Mouse (Mus musculus): ENCODE results near the gene Gm813. TPM values are rescaled to one million over a fixed set of nuclear protein-coding genes. Genes with fewer than 3 reads are reported as not detected.

The Gm813 gene
- polyA plus RNA-seq, 1 experiment = not detected

DNA sequence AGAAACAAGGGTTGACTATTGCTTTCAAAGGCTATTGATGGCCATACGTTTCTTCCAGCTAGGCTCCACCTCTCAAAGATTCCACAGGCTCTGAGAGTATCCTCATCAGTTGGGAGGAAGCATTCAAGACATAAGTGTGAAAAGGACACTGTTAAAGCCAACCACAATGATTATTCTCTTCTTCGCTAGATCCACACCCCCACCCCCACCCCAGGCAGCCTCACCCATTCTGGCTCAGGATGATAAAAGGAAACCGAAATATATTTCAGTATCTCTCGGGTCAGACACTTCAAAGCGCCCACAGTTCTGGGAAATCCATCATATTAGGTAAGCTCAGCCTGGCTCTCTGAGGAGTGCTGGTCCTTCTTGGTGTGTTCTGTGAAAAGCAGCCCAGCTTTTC, 45.0 kb upstream of the Gm813 start:
- TF ChIP-seq MYOG (IDR thresholded peaks at IDR 0.05; ENCODE audit: control insufficient read depth in 1 of 3, insufficient read depth in 1 of 3, insufficient read length in 2 of 3, low read depth in 2 of 3) (no peak), E2F4 (IDR thresholded peaks at IDR 0.05; ENCODE audit: insufficient read depth) (no peak), POLR2A (IDR thresholded peaks at IDR 0.05; ENCODE audit: insufficient read length, low read depth) (no peak), REST (IDR thresholded peaks at IDR 0.05; ENCODE audit: insufficient read depth, insufficient read length) (no peak), TCF12 (IDR thresholded peaks at IDR 0.05; ENCODE audit: insufficient read depth, poor library complexity, severe bottlenecking) (no peak), POLR2AphosphoS2 (IDR thresholded peaks at IDR 0.05; ENCODE audit: insufficient read length, low read depth) (no peak), TCF3 (IDR thresholded peaks at IDR 0.05; ENCODE audit: insufficient read length, low read depth) (no peak), MAX (IDR thresholded peaks at IDR 0.05; ENCODE audit: low read depth) (no peak), MYOD1 (IDR thresholded peaks at IDR 0.05; ENCODE audit: control insufficient read depth in 1 of 3, insufficient read length in 2 of 3, low read depth in 2 of 3) (no peak), SRF (IDR thresholded peaks at IDR 0.05; ENCODE audit: control insufficient read depth, insufficient read length, low read depth) (no peak), CEBPB (IDR thresholded peaks at IDR 0.05; ENCODE audit: insufficient read depth, poor library complexity, severe bottlenecking) (no peak), USF1 (IDR thresholded peaks at IDR 0.05; ENCODE audit: low read depth) (no peak)
- H3K79me2 ChIP-seq (ENCODE audit: control insufficient read depth, insufficient read depth) = no peaks in the 10 kb centered on the region
- no peak overlapping the region for H3K4me3 ChIP-seq
- no peak overlapping the region for H3ac ChIP-seq (ENCODE audit: control insufficient read depth, insufficient read length)
- H3K36me3 ChIP-seq (ENCODE audit: control insufficient read depth, insufficient read depth) = no peaks in the 10 kb centered on the region
- H3K4me2 ChIP-seq (ENCODE audit: low read depth) = no peak overlapping the region
- H3K27me3 ChIP-seq (ENCODE audit: control insufficient read depth, insufficient read depth, insufficient read length) = peaks cover 22% of the 10 kb centered on the region

DNA sequence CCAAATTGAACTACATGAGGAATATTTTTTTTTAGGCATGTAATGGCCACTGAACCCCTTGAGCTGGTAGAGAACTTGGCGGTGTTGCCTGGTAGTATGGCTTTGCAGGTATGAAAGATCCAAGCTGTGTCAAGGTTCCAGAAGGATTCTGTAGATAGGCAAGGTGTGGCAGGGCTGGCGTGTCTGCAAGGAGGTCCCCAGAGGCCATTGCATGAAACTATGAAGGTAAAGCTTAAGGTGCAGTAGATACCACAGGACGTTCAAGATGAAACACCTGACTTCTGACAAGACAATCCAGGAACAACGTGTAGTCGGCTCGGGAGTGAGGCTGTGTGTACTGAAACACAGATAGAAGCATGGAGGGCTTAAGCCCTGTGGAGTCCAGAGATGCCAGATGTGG, 41.9 kb upstream of the Gm813 start:
- TF ChIP-seq USF1 (IDR thresholded peaks at IDR 0.05; ENCODE audit: low read depth) (no peak), POLR2AphosphoS2 (IDR thresholded peaks at IDR 0.05; ENCODE audit: insufficient read length, low read depth) (no peak), MAX (IDR thresholded peaks at IDR 0.05; ENCODE audit: low read depth) (no peak)
- H3K27me3 ChIP-seq (ENCODE audit: control insufficient read depth, insufficient read depth, insufficient read length) = peaks cover 22% of the 10 kb centered on the region
- no peak overlapping the region for H3K4me2 ChIP-seq (ENCODE audit: low read depth)
- no peaks in the 10 kb centered on the region for H3K79me2 ChIP-seq (ENCODE audit: control insufficient read depth, insufficient read depth)
- no peak overlapping the region for H3K4me3 ChIP-seq
- H3K36me3 ChIP-seq (ENCODE audit: control insufficient read depth, insufficient read depth) = no peaks in the 10 kb centered on the region
- no peak overlapping the region for H3ac ChIP-seq (ENCODE audit: control insufficient read depth, insufficient read length)

DNA sequence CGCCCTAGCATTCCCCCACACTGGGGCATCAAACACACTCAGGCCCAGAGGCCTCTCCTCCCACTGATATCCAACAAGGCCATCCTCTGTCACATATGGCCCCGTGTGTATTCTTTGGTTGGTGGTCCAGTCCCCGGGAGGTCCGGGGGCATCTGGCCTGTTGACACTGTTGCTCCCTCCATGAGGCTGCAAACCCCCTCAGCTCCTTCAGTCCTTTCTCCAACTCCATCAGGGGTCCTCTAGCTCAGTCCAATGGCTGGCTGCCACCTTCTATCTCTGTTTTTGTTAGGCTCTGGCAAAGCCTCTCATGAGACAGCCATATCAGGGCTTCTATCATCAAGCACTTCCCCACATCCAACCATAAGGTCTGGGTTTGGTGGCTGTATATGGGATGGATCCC, 39.7 kb upstream of the Gm813 start:
- H3K4me2 ChIP-seq (ENCODE audit: low read depth) = no peak overlapping the region
- no peak overlapping the region for H3ac ChIP-seq (ENCODE audit: control insufficient read depth, insufficient read length)
- TF ChIP-seq CEBPB (IDR thresholded peaks at IDR 0.05; ENCODE audit: insufficient read depth, poor library complexity, severe bottlenecking) (no peak), USF1 (IDR thresholded peaks at IDR 0.05; ENCODE audit: low read depth) (no peak), REST (IDR thresholded peaks at IDR 0.05; ENCODE audit: insufficient read depth, insufficient read length) (no peak), SRF (IDR thresholded peaks at IDR 0.05; ENCODE audit: control insufficient read depth, insufficient read length, low read depth) (no peak), MAX (IDR thresholded peaks at IDR 0.05; ENCODE audit: low read depth) (no peak), POLR2AphosphoS2 (IDR thresholded peaks at IDR 0.05; ENCODE audit: insufficient read length, low read depth) (no peak), TCF12 (IDR thresholded peaks at IDR 0.05; ENCODE audit: insufficient read depth, poor library complexity, severe bottlenecking) (no peak), E2F4 (IDR thresholded peaks at IDR 0.05; ENCODE audit: insufficient read depth) (no peak), TCF3 (IDR thresholded peaks at IDR 0.05; ENCODE audit: insufficient read length, low read depth) (no peak), POLR2A (IDR thresholded peaks at IDR 0.05; ENCODE audit: insufficient read length, low read depth) (no peak), MYOD1 (IDR thresholded peaks at IDR 0.05; ENCODE audit: control insufficient read depth in 1 of 3, insufficient read length in 2 of 3, low read depth in 2 of 3) (no peak), MYOG (IDR thresholded peaks at IDR 0.05; ENCODE audit: control insufficient read depth in 1 of 3, insufficient read depth in 1 of 3, insufficient read length in 2 of 3, low read depth in 2 of 3) (no peak)
- no peak overlapping the region for H3K4me3 ChIP-seq
- H3K36me3 ChIP-seq (ENCODE audit: control insufficient read depth, insufficient read depth) = no peaks in the 10 kb centered on the region
- H3K27me3 ChIP-seq (ENCODE audit: control insufficient read depth, insufficient read depth, insufficient read length) = peaks cover 22% of the 10 kb centered on the region
- no peaks in the 10 kb centered on the region for H3K79me2 ChIP-seq (ENCODE audit: control insufficient read depth, insufficient read depth)

DNA sequence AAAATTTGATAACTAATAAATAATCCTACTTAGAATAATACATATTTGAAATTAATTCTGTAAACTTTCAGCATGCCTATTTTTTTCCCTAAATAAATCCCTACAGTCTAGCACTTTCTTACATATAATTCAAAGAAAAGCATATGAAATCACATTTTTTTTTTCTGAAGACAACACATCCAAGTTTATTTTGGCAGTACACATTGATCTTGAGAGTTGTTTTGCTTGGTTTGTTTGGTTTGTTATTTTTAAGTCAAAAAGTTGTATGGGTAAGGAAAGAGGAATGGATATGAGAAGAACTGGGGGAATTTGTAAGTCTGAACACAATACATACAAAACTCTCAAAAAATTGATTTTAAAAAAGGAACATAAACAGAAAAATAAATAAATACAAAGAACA, 39.0 kb upstream of the Gm813 start:
- Histone ChIP-seq H3K27me3 (ENCODE audit: control insufficient read depth, insufficient read depth, insufficient read length) (peaks cover 19% of the 10 kb centered on the region), H3K4me2 (ENCODE audit: low read depth) (no peak overlapping the region), H3K79me2 (ENCODE audit: control insufficient read depth, insufficient read depth) (no peaks in the 10 kb centered on the region), H3K4me3 (no peak overlapping the region), H3K36me3 (ENCODE audit: control insufficient read depth, insufficient read depth) (no peaks in the 10 kb centered on the region), H3ac (ENCODE audit: control insufficient read depth, insufficient read length) (no peak overlapping the region)
- TF ChIP-seq MYOD1 (IDR thresholded peaks at IDR 0.05; ENCODE audit: control insufficient read depth in 1 of 3, insufficient read length in 2 of 3, low read depth in 2 of 3) (no peak), SRF (IDR thresholded peaks at IDR 0.05; ENCODE audit: control insufficient read depth, insufficient read length, low read depth) (no peak), POLR2A (IDR thresholded peaks at IDR 0.05; ENCODE audit: insufficient read length, low read depth) (no peak), REST (IDR thresholded peaks at IDR 0.05; ENCODE audit: insufficient read depth, insufficient read length) (no peak), USF1 (IDR thresholded peaks at IDR 0.05; ENCODE audit: low read depth) (no peak), POLR2AphosphoS2 (IDR thresholded peaks at IDR 0.05; ENCODE audit: insufficient read length, low read depth) (no peak), CEBPB (IDR thresholded peaks at IDR 0.05; ENCODE audit: insufficient read depth, poor library complexity, severe bottlenecking) (no peak), E2F4 (IDR thresholded peaks at IDR 0.05; ENCODE audit: insufficient read depth) (no peak), MAX (IDR thresholded peaks at IDR 0.05; ENCODE audit: low read depth) (no peak), MYOG (IDR thresholded peaks at IDR 0.05; ENCODE audit: control insufficient read depth in 1 of 3, insufficient read depth in 1 of 3, insufficient read length in 2 of 3, low read depth in 2 of 3) (no peak), TCF3 (IDR thresholded peaks at IDR 0.05; ENCODE audit: insufficient read length, low read depth) (no peak), TCF12 (IDR thresholded peaks at IDR 0.05; ENCODE audit: insufficient read depth, poor library complexity, severe bottlenecking) (no peak)

DNA sequence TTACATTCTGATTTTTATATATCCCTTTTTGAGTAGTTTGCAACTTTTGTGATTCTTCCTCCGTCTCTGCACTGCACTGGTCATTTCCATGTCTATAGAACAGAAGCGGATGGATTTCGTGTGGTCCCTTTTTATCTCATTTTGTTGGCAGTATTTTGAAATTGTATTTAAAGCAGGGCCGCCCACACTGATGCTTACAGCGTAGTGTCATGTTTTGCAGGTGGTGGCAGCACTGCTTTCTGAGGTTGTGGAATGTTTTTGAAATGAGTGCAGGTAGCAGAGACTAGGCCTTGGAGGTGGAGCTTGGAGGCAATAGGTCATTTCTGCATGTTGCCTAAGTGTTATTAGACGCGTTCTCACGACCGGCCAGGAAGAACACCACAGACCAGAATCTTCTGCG, 33.2 kb upstream of the Gm813 start:
- H3K79me2 ChIP-seq (ENCODE audit: control insufficient read depth, insufficient read depth) = no peaks in the 10 kb centered on the region

More for the DNA sequence above, 33.2 kb upstream of the Gm813 start:
- Histone ChIP-seq H3K4me2 (ENCODE audit: low read depth) (no peak overlapping the region), H3K4me3 (no peak overlapping the region), H3ac (ENCODE audit: control insufficient read depth, insufficient read length) (no peak overlapping the region), H3K27me3 (ENCODE audit: control insufficient read depth, insufficient read depth, insufficient read length) (peaks cover 5% of the 10 kb centered on the region), H3K36me3 (ENCODE audit: control insufficient read depth, insufficient read depth) (no peaks in the 10 kb centered on the region)
- no peak for TF ChIP-seq TCF3 (IDR thresholded peaks at IDR 0.05; ENCODE audit: insufficient read length, low read depth)
- TF ChIP-seq MYOG (IDR thresholded peaks at IDR 0.05; ENCODE audit: control insufficient read depth in 1 of 3, insufficient read depth in 1 of 3, insufficient read length in 2 of 3, low read depth in 2 of 3) = no peak
- TF ChIP-seq REST (IDR thresholded peaks at IDR 0.05; ENCODE audit: insufficient read depth, insufficient read length) = no peak
- TF ChIP-seq POLR2AphosphoS2 (IDR thresholded peaks at IDR 0.05; ENCODE audit: insufficient read length, low read depth) = no peak
- TF ChIP-seq CEBPB (IDR thresholded peaks at IDR 0.05; ENCODE audit: insufficient read depth, poor library complexity, severe bottlenecking) = no peak
- TF ChIP-seq E2F4 (IDR thresholded peaks at IDR 0.05; ENCODE audit: insufficient read depth) = no peak
- TF ChIP-seq SRF (IDR thresholded peaks at IDR 0.05; ENCODE audit: control insufficient read depth, insufficient read length, low read depth) = no peak
- no peak for TF ChIP-seq USF1 (IDR thresholded peaks at IDR 0.05; ENCODE audit: low read depth)
- no peak for TF ChIP-seq POLR2A (IDR thresholded peaks at IDR 0.05; ENCODE audit: insufficient read length, low read depth)
- no peak for TF ChIP-seq MAX (IDR thresholded peaks at IDR 0.05; ENCODE audit: low read depth)
- no peak for TF ChIP-seq MYOD1 (IDR thresholded peaks at IDR 0.05; ENCODE audit: control insufficient read depth in 1 of 3, insufficient read length in 2 of 3, low read depth in 2 of 3)
- TF ChIP-seq TCF12 (IDR thresholded peaks at IDR 0.05; ENCODE audit: insufficient read depth, poor library complexity, severe bottlenecking) = no peak
